Mouse (Mus musculus) heart, embryonic 16.5 days (tissue): ENCODE data around the gene Zfp667. TPM values are rescaled to one million over a fixed set of nuclear protein-coding genes. Genes with fewer than 3 reads are reported as not detected.
"Not testable (repeated sequence)": the region's sequence is repeated elsewhere in the genome, so short reads cannot be mapped to it uniquely, and the experiment has no call there.

Experiments used
- ATAC-seq: fragments of 200-750 bp; cut with Nextera tagmentation; replicated peaks from 2 replicates; pipeline ENCODE4 v1.8.0; 2017; ENCODE audit warnings: moderate number of reproducible peaks; ENCODE audit not compliant: insufficient read depth, low FRiP score; ENCODE audit errors: extremely low read depth
- H3K27ac ChIP-seq: fragments of 300-500 bp; sonication (generic); 2 replicates; pipeline ENCODE4 v1.5.1; 2014; ENCODE audit warnings: mild to moderate bottlenecking, low read length, control low read depth, moderate library complexity
- H3K27me3 ChIP-seq: fragments of 300-500 bp; sonication (generic); 2 replicates; pipeline ENCODE4 v1.6.1; 2014; ENCODE audit warnings: low read length, mixed read lengths; ENCODE audit not compliant: control insufficient read depth, insufficient read depth
- H3K36me3 ChIP-seq: fragments of 300-500 bp; sonication (generic); 2 replicates; pipeline ENCODE4 v1.6.1; 2014; ENCODE audit not compliant: control insufficient read depth, insufficient read depth
- H3K4me1 ChIP-seq: fragments of 300-500 bp; sonication (generic); 2 replicates; pipeline ENCODE4 v1.6.1; 2014; ENCODE audit warnings: low read length, mixed read lengths; ENCODE audit not compliant: control insufficient read depth, insufficient read depth
- H3K4me2 ChIP-seq: fragments of 300-500 bp; sonication (generic); 2 replicates; pipeline ENCODE4 v1.6.1; 2014; ENCODE audit warnings: low read depth, mild to moderate bottlenecking, control low read depth, low read length
- H3K4me3 ChIP-seq: fragments of 300-500 bp; sonication (generic); 2 replicates; pipeline ENCODE4 v1.5.1; 2014; ENCODE audit warnings: mild to moderate bottlenecking, control low read depth, low read length
- H3K9ac ChIP-seq: fragments of 300-500 bp; sonication (generic); 2 replicates; pipeline ENCODE4 v1.6.1; 2014; ENCODE audit warnings: low read length, control low read depth
- H3K9me3 ChIP-seq: fragments of 300-500 bp; sonication (generic); replicated peaks from 2 replicates; pipeline ENCODE4 v1.6.1; 2016; ENCODE audit warnings: low read length; ENCODE audit not compliant: control insufficient read depth
- WGBS: fragments of 180-500 bp; shearing (Covaris S2); extraction: QIAGEN DNeasy Blood & Tissue Kit; methylation state at CpG from one replicate; pipeline ENCODE4 v1.1.7; 2014; 5-methylcytosine and 5-hydroxymethylcytosine counted together
- polyA plus RNA-seq: library from polyadenylated mRNA; unstranded; fragments of >200 nt; fragmentation: Nextera tagmentation; extraction: Ambion mirVana; gene quantifications from 2 replicates; pipeline ENCODE4 v1.2.1, GENCODE M21; 2015

Gene Zfp667
- polyA plus RNA-seq, 1 experiment from 2014 or later = 4.9 TPM

GRCm38 (mm10) chr7:6286921-6287531 is 647 bp downstream of the Zfp667 start:
- Histone ChIP-seq H3K9ac (peak overlapping the region; percentile 79), H3K4me1 (peaks cover 9% of the 10 kb centered on the region; the same call in 1 of the 2 replicates), H3K4me2 (peak overlapping the region; percentile 84), H3K36me3 (no peaks in the 10 kb centered on the region), H3K27ac (no peak overlapping the region), H3K4me3 (peak overlapping the region; percentile 70), H3K9me3 (no peaks in the 10 kb centered on the region), H3K27me3 (no peaks in the 10 kb centered on the region)
- ATAC-seq = 0 out of 2 replicates have a peak, but pooled peaks have one; percentile 2
- WGBS = 26% methylated on average over 15 of the region's 15 CpGs

- not testable (repeated sequence) for H3K36me3 ChIP-seq, H3K4me1 ChIP-seq, H3K27ac ChIP-seq, H3K9me3 ChIP-seq, H3K27me3 ChIP-seq, H3K4me3 ChIP-seq, ATAC-seq, H3K9ac ChIP-seq, H3K4me2 ChIP-seq
- 93% methylated on average over 4 of the region's 6 CpGs for WGBS
Measured at GRCm38 (mm10) chr7:6291121-6291520, 4.7 kb downstream of the Zfp667 start.

GRCm38 (mm10) chr7:6300796-6301195 is 14.4 kb downstream of the Zfp667 start:
- peaks cover 10% of the 10 kb centered on the region for H3K9me3 ChIP-seq
- H3K4me3 ChIP-seq, H3K4me2 ChIP-seq, ATAC-seq, H3K27ac ChIP-seq, H3K9ac ChIP-seq, H3K27me3 ChIP-seq, H3K4me1 ChIP-seq: not testable (repeated sequence)
- peaks cover 17% of the 10 kb centered on the region for H3K36me3 ChIP-seq
- 68% methylated on average over 11 of the region's 11 CpGs for WGBS

GRCm38 (mm10) chr7:6330458-6331232 is 44.3 kb downstream of the Zfp667 start:
- Histone ChIP-seq H3K9me3 (no peaks in the 10 kb centered on the region), H3K27me3 (no peaks in the 10 kb centered on the region), H3K36me3 (no peaks in the 10 kb centered on the region), H3K4me3 (peak overlapping the region; percentile 68), H3K9ac (peak overlapping the region; percentile 81), H3K4me1 (peaks cover 6% of the 10 kb centered on the region), H3K27ac (peak overlapping the region; percentile 71; the same call in 1 of the 2 replicates), H3K4me2 (peak overlapping the region; percentile 64)
- ATAC-seq = peak; percentile 71
- 14% methylated on average over 23 of the region's 23 CpGs for WGBS

- H3K27ac ChIP-seq = peak within 1 kb of the TSS; percentile 71
- WGBS = 5% methylated on average over 31 of the region's 31 CpGs
- H3K27me3 ChIP-seq = no peaks in the 10 kb centered on the region
- H3K9me3 ChIP-seq = no peaks in the 10 kb centered on the region
- peak within 1 kb of the TSS; percentile 81 for H3K9ac ChIP-seq
- peak; percentile 92 for ATAC-seq
- no peaks in the 10 kb centered on the region for H3K36me3 ChIP-seq
- H3K4me2 ChIP-seq = peak within 1 kb of the TSS; percentile 64
- H3K4me3 ChIP-seq = peak within 1 kb of the TSS; percentile 68
- peaks cover 6% of the 10 kb centered on the region for H3K4me1 ChIP-seq
Measured at GRCm38 (mm10) chr7:6331233-6331956, 45.0 kb downstream of the Zfp667 start, which contains the start of gene Zfp583. Zfp583 (minus strand) TSS chr7:6331285.

GRCm38 (mm10) chr7:6339865-6340264 is 53.5 kb downstream of the Zfp667 start:
- Histone ChIP-seq H3K4me1 (no peaks in the 10 kb centered on the region), H3K27me3 (no peaks in the 10 kb centered on the region), H3K27ac (no peak overlapping the region), H3K4me3 (no peak overlapping the region), H3K4me2 (no peak overlapping the region), H3K9ac (no peak overlapping the region), H3K9me3 (no peaks in the 10 kb centered on the region), H3K36me3 (no peaks in the 10 kb centered on the region)
- ATAC-seq = no peak
- WGBS = 71% methylated on average over 5 of the region's 5 CpGs

- peak within 1 kb of the TSS; percentile 70 for H3K9ac ChIP-seq
- no peaks in the 10 kb centered on the region for H3K27me3 ChIP-seq
- H3K36me3 ChIP-seq = no peaks in the 10 kb centered on the region
- peak; percentile 84 for ATAC-seq
- H3K27ac ChIP-seq = no peak within 1 kb of the TSS
- WGBS = under 1% methylated on average over 26 of the region's 26 CpGs
- H3K4me2 ChIP-seq = peak within 1 kb of the TSS; percentile 73
- H3K9me3 ChIP-seq = no peaks in the 10 kb centered on the region
- peak within 1 kb of the TSS; percentile 62 for H3K4me3 ChIP-seq
- no peaks in the 10 kb centered on the region for H3K4me1 ChIP-seq
Measured at GRCm38 (mm10) chr7:6343501-6344071, 57.2 kb downstream of the Zfp667 start, which contains the start of gene Gm3854. Gm3854 (plus strand) TSS chr7:6343759.

- H3K9me3 ChIP-seq = no peaks in the 10 kb centered on the region
- H3K4me1 ChIP-seq = no peaks in the 10 kb centered on the region
- no peaks in the 10 kb centered on the region for H3K36me3 ChIP-seq
- 29% methylated on average over 10 of the region's 10 CpGs for WGBS
- H3K27ac ChIP-seq = no peak overlapping the region
- H3K4me3 ChIP-seq = peak overlapping the region; percentile 62
- no peak for ATAC-seq
- no peak overlapping the region for H3K9ac ChIP-seq
- no peaks in the 10 kb centered on the region for H3K27me3 ChIP-seq
- peak overlapping the region; percentile 73 for H3K4me2 ChIP-seq
Measured at GRCm38 (mm10) chr7:6344124-6344523, 57.7 kb downstream of the Zfp667 start.
